Mouse (Mus musculus) activated CD4-positive, CD25-positive, alpha-beta regulatory T cell, adult 4 months (primary cell): ENCODE results near the gene Ccl27a. TPM values are rescaled to one million over a fixed set of nuclear protein-coding genes. Genes with fewer than 3 reads are reported as not detected.
"Not testable (repeated sequence)": the region's sequence is repeated elsewhere in the genome, so short reads cannot be mapped to it uniquely, and the experiment has no call there.

Experiments
- ATAC-seq: one replicate; pipeline ENCODE4 v1.8.0; 2017
- polyA plus RNA-seq, 2 experiments: library from polyadenylated mRNA; unstranded; fragments of 100-300 nt; shearing (Covaris generic); gene quantifications; one replicate each; pipeline ENCODE4 v1.2.1; 2017

Ccl27a gene
- 10 to 100 TPM in 1 of 2 experiments, 1 to 10 TPM in 1; 8.6 to 10.1 TPM for polyA plus RNA-seq

- not testable (repeated sequence) for ATAC-seq
Measured at GRCm38 (mm10) chr4:41774002-41774401, at the start of gene Ccl27a. Gene Ccl27a (minus strand): TSS chr4:41774247.

GRCm38 (mm10) chr4:41783197-41783596, 9.2 kb upstream of the Ccl27a start:
- not testable (repeated sequence) for ATAC-seq

DNA sequence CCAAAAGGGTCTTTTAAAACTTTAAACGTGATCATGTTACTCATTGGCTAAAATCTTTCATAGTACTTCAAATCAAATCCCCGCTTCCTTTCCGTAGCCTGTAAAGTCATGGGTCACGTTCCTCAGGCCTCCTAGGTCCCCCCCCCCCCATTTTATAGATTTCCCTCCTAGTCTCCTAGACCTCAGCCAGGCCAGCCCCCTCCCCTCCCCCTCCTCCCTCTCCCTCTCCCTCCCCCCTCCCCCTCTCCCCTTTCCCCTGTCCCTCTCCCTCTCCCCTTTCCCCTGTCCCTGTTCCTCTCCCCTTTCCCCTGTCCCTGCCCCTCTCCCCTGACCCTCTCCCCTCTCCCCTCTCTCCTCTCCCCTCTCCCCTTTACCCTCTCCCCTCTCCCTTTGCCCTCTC, 8.7 kb upstream of the Ccl27a start:
- not testable (repeated sequence) for ATAC-seq

DNA sequence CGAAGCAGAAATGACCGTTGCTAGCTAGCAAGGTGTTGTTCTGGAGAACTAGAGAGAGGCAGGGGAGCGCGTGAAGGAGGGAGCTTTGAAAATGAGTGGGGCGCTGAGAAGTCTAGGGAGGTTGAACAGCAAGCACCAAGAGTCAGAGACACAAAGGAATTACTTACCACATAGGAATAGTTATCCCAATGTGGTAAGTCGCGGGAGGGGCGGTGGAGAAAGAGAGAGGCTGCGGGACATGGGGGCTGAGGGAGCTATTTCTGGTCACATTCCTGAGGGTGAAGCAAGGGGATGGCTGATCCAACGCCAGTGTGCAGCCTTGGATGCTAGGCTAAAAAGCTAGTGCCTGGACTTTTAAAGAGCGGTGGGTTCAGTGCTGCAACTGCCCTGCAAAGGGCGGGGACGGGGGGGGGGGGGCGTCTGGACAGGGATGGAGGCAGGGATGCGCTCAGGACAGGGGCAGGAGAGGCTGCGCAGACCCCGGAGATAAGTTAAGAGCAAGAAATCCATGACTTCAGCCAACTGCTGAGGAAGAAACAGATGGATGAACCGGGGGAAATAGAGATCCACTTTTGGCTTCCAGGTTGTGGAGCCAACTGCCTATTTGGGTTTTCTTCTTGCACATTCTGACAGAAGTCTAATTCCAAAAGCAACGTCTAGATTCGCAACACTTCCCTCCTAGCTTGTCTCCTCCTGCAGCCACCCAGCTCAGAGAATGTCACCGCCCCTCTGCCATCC, 7.9 kb upstream of the Ccl27a start:
- ATAC-seq, result not testable (repeated sequence)

DNA sequence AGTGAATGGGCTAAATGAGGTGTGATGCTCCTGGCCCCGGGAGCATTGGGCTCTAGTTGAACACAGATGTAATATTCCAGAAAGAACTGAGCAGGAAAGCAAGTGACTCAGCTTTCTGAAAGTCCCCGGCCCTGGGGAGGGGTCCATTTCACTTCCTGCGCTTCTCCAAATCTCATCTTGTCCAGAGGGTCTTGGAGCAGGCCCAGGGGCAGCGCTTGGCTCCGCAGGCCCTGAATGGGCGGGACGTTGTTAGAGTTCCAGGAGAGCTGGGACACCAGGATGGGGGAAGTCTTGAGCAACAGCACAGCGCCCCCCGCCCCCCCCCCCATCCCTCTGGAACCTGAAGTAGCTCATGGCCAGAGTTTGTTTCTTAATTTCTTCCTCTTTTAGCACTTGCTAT, 7.2 kb upstream of the Ccl27a start:
- ATAC-seq, result not testable (repeated sequence)

- not testable (repeated sequence) for ATAC-seq
Measured at GRCm38 (mm10) chr4:41775840-41776239, 1.8 kb upstream of the Ccl27a start.

GRCm38 (mm10) chr4:41774506-41774905, 459 bp upstream of the Ccl27a start:
- ATAC-seq, result not testable (repeated sequence)

GRCm38 (mm10) chr4:41773502-41773901, 545 bp downstream of the Ccl27a start:
- ATAC-seq, result not testable (repeated sequence)

DNA sequence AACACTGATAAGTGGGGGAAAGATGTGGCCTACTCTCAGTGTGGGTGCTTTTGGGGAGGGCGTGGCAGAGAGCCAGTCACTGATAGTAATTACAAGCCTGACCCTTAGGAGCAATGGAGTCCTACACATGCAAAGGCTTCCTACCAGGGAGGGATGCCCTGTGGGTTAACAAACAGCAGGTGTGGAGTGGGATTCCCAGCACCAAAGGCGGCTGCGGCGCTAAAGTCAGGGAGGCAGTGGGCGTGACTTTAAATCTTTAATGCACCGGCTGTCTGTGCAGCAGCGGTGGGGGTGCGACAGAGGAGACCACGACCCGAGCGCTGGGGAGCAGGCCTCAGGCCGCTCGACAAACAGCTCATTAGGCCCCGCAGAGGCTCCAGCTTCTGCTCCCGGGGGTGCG, 1.1 kb downstream of the Ccl27a start:
- ATAC-seq, result not testable (repeated sequence)

DNA sequence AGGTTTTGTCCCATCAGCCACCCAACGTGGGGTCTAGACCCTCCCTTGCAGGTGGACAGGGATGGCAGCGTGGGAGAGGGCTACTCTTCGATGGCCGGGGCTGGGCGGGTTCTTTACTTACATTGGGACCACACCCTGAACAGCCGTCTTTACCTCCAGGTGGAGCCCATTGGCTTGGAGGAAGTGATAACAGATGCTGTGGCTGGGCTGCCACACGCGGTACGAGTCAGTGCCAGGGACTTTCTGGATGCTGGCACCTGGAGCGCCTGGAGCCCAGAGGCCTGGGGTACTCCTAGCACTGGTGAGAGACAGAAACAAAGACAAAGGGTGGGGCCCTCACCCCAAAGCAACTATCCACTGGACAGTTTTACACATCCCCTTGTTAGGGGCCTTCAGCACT, 6.7 kb downstream of the Ccl27a start:
- ATAC-seq, result not testable (repeated sequence)

GRCm38 (mm10) chr4:41763176-41763575, 10.9 kb downstream of the Ccl27a start:
- ATAC-seq, result not testable (repeated sequence)

- not testable (repeated sequence) for ATAC-seq
Measured at GRCm38 (mm10) chr4:41762688-41763114, 11.3 kb downstream of the Ccl27a start.

DNA sequence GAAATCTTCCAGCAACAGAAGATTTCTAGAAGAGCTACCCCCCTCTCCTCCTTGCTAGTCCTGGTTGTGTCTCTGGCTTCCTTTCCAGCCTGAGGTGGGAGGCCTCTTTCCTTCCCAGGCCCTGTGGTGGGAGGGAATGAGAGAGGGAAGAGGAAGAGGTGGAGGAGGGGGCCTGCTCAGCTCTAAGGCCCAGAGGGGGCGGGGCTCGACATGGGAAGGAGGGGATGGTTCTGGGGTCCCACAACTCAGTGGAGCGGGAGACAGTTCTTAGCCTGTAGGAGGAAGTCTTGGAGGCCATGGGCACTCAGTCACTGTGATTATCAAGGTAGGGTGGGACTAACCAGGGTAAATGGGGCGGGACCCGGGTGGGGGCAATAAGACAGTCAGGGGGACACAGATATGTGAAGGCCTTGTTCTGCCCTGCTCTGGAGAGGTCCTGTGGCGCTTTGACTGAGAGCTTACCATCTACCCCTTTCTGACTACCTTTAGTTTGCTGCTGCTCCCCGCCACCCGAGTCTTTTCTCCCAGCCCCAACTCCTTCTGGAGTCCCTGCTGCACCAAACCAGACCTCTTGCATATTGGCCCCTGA, 11.9 kb downstream of the Ccl27a start:
- ATAC-seq, result no peak

DNA sequence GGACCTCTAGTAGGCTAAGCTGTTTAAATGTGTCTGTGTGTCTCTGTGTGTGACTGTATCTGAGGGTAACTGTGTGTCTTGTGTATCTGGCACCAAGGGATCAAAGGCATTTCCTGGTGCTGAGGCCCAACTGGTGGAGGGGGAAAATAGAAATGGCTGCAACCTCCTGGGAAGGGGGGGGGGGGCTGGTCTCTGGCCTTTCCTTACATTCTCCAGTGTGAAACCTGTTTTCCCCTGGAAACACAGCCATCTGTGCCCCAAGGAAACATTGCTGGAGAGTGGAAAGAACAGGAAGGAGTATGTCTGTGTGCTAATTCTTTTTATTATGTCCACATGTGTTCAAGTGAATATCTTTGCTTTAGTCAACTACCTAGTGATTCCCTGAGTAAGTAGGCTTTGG, 12.4 kb downstream of the Ccl27a start:
- no peak for ATAC-seq

GRCm38 (mm10) chr4:41760911-41761310, 13.1 kb downstream of the Ccl27a start:
- ATAC-seq, result no peak

- no peak for ATAC-seq
Measured at GRCm38 (mm10) chr4:41760288-41760721, 13.7 kb downstream of the Ccl27a start.

DNA sequence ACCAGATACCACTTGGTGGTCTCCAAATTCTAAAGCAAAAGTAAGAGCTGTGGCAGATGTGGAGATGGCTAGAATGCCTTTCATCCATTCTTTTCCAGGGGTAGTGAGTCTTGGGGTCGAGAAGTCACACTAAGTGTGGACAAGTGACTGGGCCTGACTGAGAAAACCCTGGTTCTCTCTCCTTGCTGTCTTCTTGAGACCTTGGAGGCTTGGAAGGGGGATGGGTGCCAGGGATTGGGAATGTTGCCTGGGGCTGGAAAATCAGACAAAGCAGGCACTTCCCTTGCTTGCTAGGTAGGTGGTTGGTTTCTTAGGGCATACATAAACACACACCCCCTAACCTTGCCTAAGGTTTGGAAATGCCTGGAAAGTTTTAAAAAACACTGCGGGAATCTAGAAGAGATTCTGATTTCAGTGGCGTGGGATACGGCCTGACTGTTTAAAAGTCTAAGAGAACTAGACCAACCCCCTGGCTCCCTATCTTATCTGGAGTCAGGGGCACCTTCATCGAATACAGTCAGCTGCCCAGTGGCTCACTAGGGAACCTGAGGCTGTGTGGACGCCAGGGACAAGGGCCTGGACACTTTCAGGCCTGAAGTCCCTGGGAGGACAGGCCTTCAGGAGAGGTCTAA, 14.3 kb downstream of the Ccl27a start:
- no peak for ATAC-seq

- no peak for ATAC-seq
Measured at GRCm38 (mm10) chr4:41759206-41759605, 14.8 kb downstream of the Ccl27a start.

DNA sequence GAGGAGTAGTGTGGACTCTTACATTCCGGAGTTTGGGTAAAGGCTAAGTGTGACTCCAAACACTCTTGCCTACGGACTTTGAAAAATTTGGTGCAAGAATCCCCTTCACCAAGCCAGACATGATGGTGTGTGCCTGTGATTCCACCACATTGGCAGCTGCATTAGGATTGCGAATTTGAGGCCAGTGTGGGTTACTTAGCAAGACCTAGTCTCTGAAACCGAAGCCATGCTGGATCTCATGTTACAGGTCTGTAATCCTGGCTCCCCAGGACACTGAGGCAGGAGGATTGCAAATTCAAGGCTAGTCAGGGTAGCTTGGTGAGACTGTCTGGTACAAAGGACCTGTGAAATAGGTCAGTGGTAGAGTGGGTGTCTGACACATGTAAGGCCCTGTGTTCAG, 15.3 kb downstream of the Ccl27a start:
- ATAC-seq, result no peak

DNA sequence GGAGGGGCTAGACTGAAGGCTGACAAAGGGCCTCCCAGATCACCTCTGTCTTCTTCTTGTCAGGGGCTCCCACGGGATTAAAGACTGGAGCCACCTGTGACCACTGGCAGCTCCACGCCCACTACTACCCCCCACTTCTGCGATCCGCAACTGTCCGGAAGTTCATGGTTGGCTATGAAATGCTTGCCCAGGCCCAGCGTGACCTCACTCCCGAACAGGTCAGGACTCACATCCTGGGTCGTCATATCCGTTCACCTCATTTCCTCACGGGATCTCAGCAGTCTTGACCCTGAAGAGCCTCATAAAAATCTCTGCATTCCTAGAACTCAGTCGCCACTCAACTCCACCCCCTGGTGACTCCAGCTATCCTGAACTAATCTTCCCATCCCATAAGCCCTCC, 16.0 kb downstream of the Ccl27a start:
- no peak for ATAC-seq

DNA sequence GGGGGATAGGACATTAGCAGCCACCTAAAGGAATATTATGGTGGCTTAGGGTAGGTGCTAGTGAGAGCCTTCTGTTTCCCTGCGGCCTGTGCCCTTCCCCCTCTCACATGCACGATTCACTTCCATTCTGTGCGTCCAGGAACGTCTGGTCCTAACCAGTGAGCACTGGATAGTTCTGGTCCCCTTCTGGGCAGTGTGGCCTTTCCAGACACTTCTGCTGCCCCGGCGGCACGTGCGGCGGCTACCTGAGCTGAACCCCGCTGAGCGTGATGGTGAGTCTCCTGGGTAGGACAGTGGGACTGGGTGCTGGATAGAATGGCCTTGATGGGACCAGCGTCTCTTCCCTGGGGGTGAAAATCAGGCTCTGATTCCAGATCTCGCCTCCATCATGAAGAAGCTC, 16.7 kb downstream of the Ccl27a start:
- ATAC-seq, result no peak

DNA sequence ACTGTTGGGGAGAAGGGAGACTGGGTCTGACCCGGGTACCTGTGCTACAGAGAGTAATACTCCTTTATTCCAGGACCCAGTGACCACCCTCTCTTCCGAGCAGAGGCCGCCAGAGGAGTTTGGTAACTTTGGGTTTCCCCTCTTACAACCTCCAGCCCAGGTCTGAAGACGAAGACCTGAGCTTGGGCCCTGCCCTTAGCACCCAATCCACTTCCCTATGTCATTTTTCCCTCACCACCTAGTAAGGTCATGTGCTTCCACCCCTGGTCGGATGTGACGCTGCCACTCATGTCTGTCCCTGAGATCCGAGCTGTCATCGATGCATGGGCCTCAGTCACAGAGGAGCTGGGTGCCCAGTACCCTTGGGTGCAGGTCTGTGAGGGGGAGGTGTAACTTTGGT, 17.6 kb downstream of the Ccl27a start:
- ATAC-seq, result no peak
